Mouse (Mus musculus) stomach, embryonic 14.5 days (tissue): Measurements from ENCODE around the gene Galnt13. TPM values are rescaled to one million over a fixed set of nuclear protein-coding genes. Genes with fewer than 3 reads are reported as not detected.
"Not testable (repeated sequence)": the region's sequence is repeated elsewhere in the genome, so short reads cannot be mapped to it uniquely, and the experiment has no call there.

ENCODE experiments used
- ATAC-seq: fragments of 200-750 bp; cut with Nextera tagmentation; 2 replicates; pipeline ENCODE4 v1.8.0; 2017; ENCODE audit warnings: low read depth, moderate TSS enrichment; ENCODE audit not compliant: insufficient number of reproducible peaks, insufficient read depth, low FRiP score
- H3K27ac ChIP-seq: fragments of 300-500 bp; sonication (generic); 2 replicates; pipeline ENCODE4 v1.5.1; 2014; ENCODE audit warnings: mild to moderate bottlenecking, low read length, moderate library complexity, mixed read lengths
- H3K27me3 ChIP-seq: fragments of 300-500 bp; sonication (generic); 2 replicates; pipeline ENCODE4 v1.6.1; 2014; ENCODE audit warnings: low read length, control low read depth, mixed read lengths; ENCODE audit not compliant: control insufficient read depth, insufficient read depth
- H3K36me3 ChIP-seq: fragments of 300-500 bp; sonication (generic); 2 replicates; pipeline ENCODE4 v1.6.1; 2014; ENCODE audit warnings: mild to moderate bottlenecking, control low read depth, low read length, moderate library complexity, mixed read lengths; ENCODE audit not compliant: control insufficient read depth, insufficient read depth
- H3K4me1 ChIP-seq: fragments of 300-500 bp; sonication (generic); 2 replicates; pipeline ENCODE4 v1.6.1; 2014; ENCODE audit warnings: low read length, control low read depth, mixed read lengths; ENCODE audit not compliant: control insufficient read depth, insufficient read depth
- H3K4me2 ChIP-seq: fragments of 300-500 bp; sonication (generic); replicated peaks from 2 replicates; pipeline ENCODE4 v1.6.1; 2014; ENCODE audit warnings: low read depth, low read length, control low read depth
- H3K4me3 ChIP-seq: fragments of 300-500 bp; sonication (generic); 2 replicates; pipeline ENCODE4 v1.5.1; 2014; ENCODE audit warnings: low read depth, low read length, control low read depth
- H3K9ac ChIP-seq: fragments of 300-500 bp; sonication (generic); replicated peaks from 2 replicates; pipeline ENCODE4 v1.6.1; 2014; ENCODE audit warnings: low read depth, mild to moderate bottlenecking, control low read depth, low read length, moderate library complexity, mixed read lengths
- H3K9me3 ChIP-seq: fragments of 300-500 bp; sonication (generic); 2 replicates; pipeline ENCODE4 v1.6.1; 2016; ENCODE audit warnings: low read depth, low read length, control low read depth; ENCODE audit not compliant: control insufficient read depth
- WGBS: fragments of 180-500 bp; shearing (Covaris S2); extraction: QIAGEN DNeasy Blood & Tissue Kit; methylation state at CpG from one replicate; pipeline ENCODE4 v1.1.7; 2014; 5-methylcytosine and 5-hydroxymethylcytosine counted together
- polyA plus RNA-seq: library from polyadenylated mRNA; unstranded; fragments of >200 nt; fragmentation: Nextera tagmentation; extraction: Ambion mirVana; gene quantifications from 2 replicates; pipeline ENCODE4 v1.2.1, GENCODE M21; 2014

Galnt13 gene
- polyA plus RNA-seq, 1 experiment from 2014 or later = 0.42 TPM

DNA sequence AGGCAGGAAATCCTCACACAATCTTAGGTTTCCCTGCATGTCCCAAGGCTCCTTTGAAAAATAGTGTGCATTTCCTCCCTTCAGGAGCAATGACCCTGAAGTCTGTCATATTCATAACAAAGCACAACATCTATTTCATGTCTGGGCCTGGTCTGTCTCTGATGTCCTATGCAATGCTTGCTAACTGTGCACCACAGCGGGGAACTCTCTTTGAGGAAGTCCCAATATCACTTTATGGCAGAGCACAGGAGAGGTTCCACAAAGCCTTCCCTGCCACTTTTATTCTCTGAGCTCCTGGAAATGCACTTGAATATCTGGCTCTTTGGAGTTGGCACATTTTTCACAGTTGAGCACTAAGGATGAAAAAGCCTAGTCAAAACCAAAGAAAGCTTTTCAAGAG lies 547.7 kb downstream of the Galnt13 start:
- Histone ChIP-seq H3K36me3 (no peaks in the 10 kb centered on the region), H3K9ac (no peak overlapping the region), H3K4me1 (no peaks in the 10 kb centered on the region), H3K9me3 (no peaks in the 10 kb centered on the region), H3K4me3 (no peak overlapping the region), H3K4me2 (no peak overlapping the region), H3K27ac (no peak overlapping the region), H3K27me3 (no peaks in the 10 kb centered on the region)
- 79% methylated on average over 1 of the region's 1 CpGs for WGBS
- no peak for ATAC-seq

DNA sequence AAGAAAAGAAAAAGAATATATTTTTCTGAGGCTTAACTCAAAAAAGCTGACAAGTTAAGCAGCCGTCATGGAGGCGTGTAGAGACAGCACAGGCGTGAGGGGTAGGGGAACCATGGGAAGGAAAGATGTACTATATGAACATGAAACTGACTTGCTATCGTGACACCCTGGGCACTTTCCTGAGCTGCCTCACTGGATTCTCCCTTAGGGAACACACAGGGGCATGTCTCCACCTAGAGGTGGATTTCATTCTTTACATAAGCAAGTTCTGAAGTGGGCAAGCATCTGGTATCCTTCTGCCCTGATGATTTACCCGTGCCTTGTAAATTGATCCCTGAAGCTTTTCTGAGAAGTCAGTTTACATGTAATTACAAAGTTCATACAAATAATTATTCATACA lies 586.4 kb downstream of the Galnt13 start:
- H3K27me3 ChIP-seq, H3K36me3 ChIP-seq, H3K4me3 ChIP-seq, H3K4me2 ChIP-seq, H3K9ac ChIP-seq, H3K9me3 ChIP-seq, ATAC-seq, H3K27ac ChIP-seq, H3K4me1 ChIP-seq: not testable (repeated sequence)
- no CpG with 5 or more reads among the region's 5 CpGs for WGBS

DNA sequence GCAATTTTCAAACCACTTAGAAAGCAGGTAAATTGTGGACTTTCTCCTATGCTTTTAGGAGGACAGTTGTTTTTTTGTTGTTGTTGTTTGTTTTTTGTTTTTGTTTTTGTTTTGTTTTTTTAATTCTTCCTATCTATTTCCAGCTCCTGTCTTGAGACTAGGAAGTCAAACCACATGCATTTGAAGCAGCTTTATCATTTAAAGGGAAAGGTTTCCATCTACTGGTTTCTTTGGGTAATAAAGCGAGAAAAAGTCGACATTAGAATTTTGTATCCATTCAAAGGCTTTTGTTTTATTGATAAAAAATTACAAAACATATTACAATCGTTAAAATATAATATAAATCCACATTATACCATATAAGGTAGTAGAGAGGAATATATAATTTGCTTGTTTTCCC lies 598.5 kb downstream of the Galnt13 start:
- no peak overlapping the region for H3K27ac ChIP-seq
- H3K27me3 ChIP-seq = no peaks in the 10 kb centered on the region
- no peaks in the 10 kb centered on the region for H3K36me3 ChIP-seq
- no peaks in the 10 kb centered on the region for H3K4me1 ChIP-seq
- no peak for ATAC-seq
- no peak overlapping the region for H3K9ac ChIP-seq
- H3K9me3 ChIP-seq = no peaks in the 10 kb centered on the region
- no peak overlapping the region for H3K4me2 ChIP-seq
- no peak overlapping the region for H3K4me3 ChIP-seq
- 59% methylated on average over 3 of the region's 3 CpGs for whole genome bisulfite sequencing

DNA sequence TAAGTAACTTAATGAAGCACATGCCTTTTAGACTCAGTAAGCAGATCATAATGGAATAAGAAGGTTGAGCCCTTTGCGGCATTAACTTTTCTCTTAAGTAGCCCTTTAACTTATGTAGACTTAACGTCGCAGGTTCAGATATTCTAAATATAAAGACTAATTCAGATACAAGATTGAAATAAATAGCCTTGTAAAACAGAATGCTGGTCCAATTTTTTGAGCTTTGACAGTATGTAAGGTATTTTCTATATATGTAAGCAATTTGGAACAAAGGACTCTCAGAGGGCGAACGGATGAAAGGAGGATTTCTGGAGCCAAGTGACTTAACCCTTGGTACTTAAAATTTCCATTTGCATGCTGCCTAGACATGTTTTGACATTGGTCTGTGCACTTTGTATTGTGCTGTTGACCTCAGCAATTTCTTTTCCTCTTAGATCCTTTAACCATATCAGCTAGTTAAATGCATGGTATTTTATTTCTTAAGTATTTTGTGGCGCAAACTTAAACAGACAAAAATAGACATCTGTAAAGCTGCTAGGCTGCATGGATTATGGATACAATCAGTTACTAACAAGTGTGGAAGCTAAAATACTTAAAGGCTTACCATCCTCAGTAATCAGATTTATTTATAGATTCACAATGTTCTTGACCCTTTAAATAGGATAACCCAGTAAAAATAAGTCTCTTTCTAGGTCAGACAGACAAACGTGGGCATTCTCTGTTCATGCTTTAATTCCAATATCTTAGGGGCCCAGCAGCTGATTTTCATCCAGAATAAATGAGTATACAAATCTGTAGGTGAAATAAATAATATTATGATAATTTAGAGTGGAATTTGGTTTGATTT lies 629.6 kb downstream of the Galnt13 start:
- no peaks in the 10 kb centered on the region for H3K36me3 ChIP-seq

DNA sequence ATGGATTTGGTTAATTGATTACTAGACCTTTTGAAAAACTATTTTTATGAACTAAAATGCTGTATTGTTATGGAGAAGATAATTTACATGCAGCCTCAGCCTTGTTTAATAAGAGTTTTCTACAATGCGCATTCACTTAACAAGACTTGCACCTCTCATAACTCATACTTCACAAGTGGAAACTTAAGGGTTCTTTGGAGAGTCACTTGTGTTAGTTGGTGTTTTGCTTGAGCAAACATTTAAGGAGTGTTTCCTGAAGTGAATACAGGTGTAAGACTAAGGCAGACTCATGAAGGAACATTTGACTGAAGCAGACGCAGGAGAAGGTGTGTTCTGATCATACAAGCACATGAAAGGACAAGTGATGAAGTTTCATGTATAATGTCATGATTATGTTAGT lies 649.5 kb downstream of the Galnt13 start:
- Histone ChIP-seq H3K9ac (no peak overlapping the region), H3K27me3 (no peaks in the 10 kb centered on the region), H3K9me3 (no peaks in the 10 kb centered on the region), H3K4me2 (no peak overlapping the region), H3K27ac (no peak overlapping the region), H3K4me1 (no peaks in the 10 kb centered on the region), H3K36me3 (no peaks in the 10 kb centered on the region), H3K4me3 (no peak overlapping the region)
- no peak for ATAC-seq
- WGBS = 95% methylated on average over 2 of the region's 2 CpGs

More for the DNA sequence above, 629.6 kb downstream of the Galnt13 start:
- Histone ChIP-seq H3K27me3 (no peaks in the 10 kb centered on the region), H3K9me3 (no peaks in the 10 kb centered on the region), H3K9ac (no peak overlapping the region), H3K27ac (no peak overlapping the region), H3K4me2 (no peak overlapping the region), H3K4me1 (no peaks in the 10 kb centered on the region), H3K4me3 (no peak overlapping the region)
- WGBS = 59% methylated on average over 7 of the region's 7 CpGs
- no peak for ATAC-seq

DNA sequence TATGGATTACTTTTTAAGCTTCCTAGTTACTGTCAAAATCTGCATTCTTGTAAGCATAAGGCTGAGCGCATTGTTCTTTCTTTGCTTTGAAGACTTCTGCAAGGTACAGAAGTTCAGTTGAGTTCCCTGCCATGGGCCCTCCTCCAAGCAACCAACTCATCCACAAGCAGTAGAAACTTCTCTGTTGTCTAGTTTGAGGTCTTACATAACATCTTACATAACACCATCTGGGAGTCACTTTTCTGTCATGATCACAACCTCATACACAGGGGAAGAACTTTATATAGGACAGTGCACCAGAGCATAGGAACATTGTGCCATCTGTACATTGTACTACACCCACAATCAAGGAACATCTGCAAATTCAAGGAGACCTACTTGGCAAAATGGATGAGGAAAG lies 651.9 kb downstream of the Galnt13 start:
- no peak overlapping the region for H3K9ac ChIP-seq
- H3K27ac ChIP-seq = no peak overlapping the region
- no peaks in the 10 kb centered on the region for H3K36me3 ChIP-seq
- no peaks in the 10 kb centered on the region for H3K9me3 ChIP-seq
- H3K4me2 ChIP-seq = no peak overlapping the region
- no peaks in the 10 kb centered on the region for H3K27me3 ChIP-seq
- no peaks in the 10 kb centered on the region for H3K4me1 ChIP-seq
- H3K4me3 ChIP-seq = no peak overlapping the region
- 97% methylated on average over 1 of the region's 1 CpGs for WGBS
- ATAC-seq = no peak

DNA sequence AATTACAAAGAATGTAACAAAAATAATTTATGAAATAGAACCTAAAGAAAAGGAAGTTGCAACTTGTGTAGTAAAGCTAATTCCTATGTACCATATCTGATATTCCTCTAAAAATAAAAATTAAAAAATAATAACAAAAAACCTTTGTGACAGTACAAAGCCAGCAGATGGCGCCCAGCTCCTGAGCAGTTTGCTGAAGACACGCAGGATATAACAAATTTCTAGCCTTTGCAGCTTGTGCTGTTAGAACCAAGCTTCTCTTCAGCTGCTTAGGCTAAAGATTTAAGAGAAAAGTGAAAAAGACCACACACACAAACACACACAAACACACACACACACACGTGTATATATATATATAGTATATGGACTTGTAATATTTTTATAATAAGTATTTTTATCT lies 654.2 kb downstream of the Galnt13 start:
- H3K4me1 ChIP-seq = no peaks in the 10 kb centered on the region
- no peaks in the 10 kb centered on the region for H3K27me3 ChIP-seq
- no peak overlapping the region for H3K4me2 ChIP-seq
- 18% methylated on average over 3 of the region's 3 CpGs for WGBS
- no peaks in the 10 kb centered on the region for H3K36me3 ChIP-seq
- no peaks in the 10 kb centered on the region for H3K9me3 ChIP-seq
- no peak overlapping the region for H3K4me3 ChIP-seq
- H3K9ac ChIP-seq = no peak overlapping the region
- ATAC-seq = no peak
- no peak overlapping the region for H3K27ac ChIP-seq

DNA sequence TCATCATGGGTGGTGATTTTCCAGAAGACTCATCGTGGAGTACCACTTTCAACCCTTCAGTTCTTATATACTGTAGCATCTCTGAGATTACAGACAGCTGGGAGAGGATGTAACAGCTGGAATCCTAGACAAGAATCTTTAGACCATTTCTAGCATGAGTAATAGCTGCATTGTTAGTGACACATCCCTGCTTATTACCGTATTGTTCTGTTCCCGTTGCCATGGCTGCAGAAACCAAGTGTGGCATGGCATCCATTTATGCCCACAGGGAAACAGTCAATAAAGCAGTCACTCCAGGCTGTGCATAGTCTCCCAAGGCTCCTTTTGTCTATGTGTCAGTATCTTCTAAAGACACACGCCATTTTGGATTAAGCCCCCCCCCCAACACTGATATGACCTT lies 655.4 kb downstream of the Galnt13 start:
- Histone ChIP-seq H3K9me3 (no peaks in the 10 kb centered on the region), H3K9ac (no peak overlapping the region), H3K36me3 (no peaks in the 10 kb centered on the region), H3K4me1 (no peaks in the 10 kb centered on the region), H3K4me3 (no peak overlapping the region), H3K27me3 (no peaks in the 10 kb centered on the region), H3K4me2 (no peak overlapping the region), H3K27ac (no peak overlapping the region)
- 78% methylated on average over 4 of the region's 4 CpGs for WGBS
- no peak for ATAC-seq

DNA sequence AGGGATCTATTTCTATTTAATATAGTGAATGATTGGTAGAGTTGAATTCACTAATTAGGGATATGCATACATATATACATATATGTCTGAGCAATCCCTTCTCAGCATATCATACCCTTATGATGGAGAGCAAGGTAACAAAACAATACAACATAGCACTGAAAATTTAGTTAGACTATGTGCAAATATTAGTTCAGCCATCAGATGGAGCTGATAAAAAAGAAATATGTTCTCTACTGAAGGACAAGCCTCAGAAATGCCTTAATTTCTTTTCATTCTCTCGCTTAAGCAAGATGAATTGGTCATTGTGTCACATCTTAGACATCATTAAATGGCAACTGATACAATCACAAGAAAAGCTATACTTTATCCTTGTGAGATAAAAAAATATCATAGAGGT lies 663.0 kb downstream of the Galnt13 start:
- no peak overlapping the region for H3K4me3 ChIP-seq
- no peak overlapping the region for H3K4me2 ChIP-seq
- H3K27ac ChIP-seq = no peak overlapping the region
- H3K4me1 ChIP-seq = no peaks in the 10 kb centered on the region
- H3K27me3 ChIP-seq = no peaks in the 10 kb centered on the region
- no peak overlapping the region for H3K9ac ChIP-seq
- no peak for ATAC-seq
- H3K9me3 ChIP-seq = no peaks in the 10 kb centered on the region
- WGBS = 62% methylated on average over 1 of the region's 1 CpGs
- H3K36me3 ChIP-seq = no peaks in the 10 kb centered on the region
